Mouse (Mus musculus): ENCODE data around the gene Gm21750.

- no peak for TF ChIP-seq CTCF (IDR thresholded peaks at IDR 0.05; ENCODE audit: low read depth)
- TF ChIP-seq EP300 (IDR thresholded peaks at IDR 0.05; ENCODE audit: low read depth) = no peak
These were observed 27.4 kb downstream of the Gm21750 start for GRCm38 (mm10) chr14:73688427-73688826.
